Mouse (Mus musculus) forebrain, embryonic 11.5 days (tissue): ENCODE measurements around the gene Tlk1. TPM values are rescaled to one million over a fixed set of nuclear protein-coding genes. Genes with fewer than 3 reads are reported as not detected.

Source experiments
- ATAC-seq: fragments of 200-750 bp; cut with Nextera tagmentation; replicated peaks from 2 replicates; pipeline ENCODE4 v1.8.0; 2017; ENCODE audit warnings: moderate TSS enrichment; ENCODE audit not compliant: low FRiP score
- DNase-seq: peaks from one replicate; pipeline ENCODE4 v3.0.0-alpha.2; 2017; ENCODE audit warnings: low spot score
- H3K27ac ChIP-seq: fragments of 300-500 bp; sonication (generic); 2 replicates; pipeline ENCODE4 v1.5.1; 2014; ENCODE audit warnings: low read depth, low read length
- H3K27me3 ChIP-seq: fragments of 300-500 bp; sonication (generic); 2 replicates; pipeline ENCODE4 v1.6.1; 2014; ENCODE audit warnings: mild to moderate bottlenecking, low read length, mixed read lengths; ENCODE audit not compliant: control insufficient read depth, insufficient read depth
- H3K36me3 ChIP-seq: fragments of 300-500 bp; sonication (generic); 2 replicates; pipeline ENCODE4 v1.6.1; 2014; ENCODE audit warnings: mild to moderate bottlenecking, low read length, moderate library complexity, mixed read lengths; ENCODE audit not compliant: control insufficient read depth, insufficient read depth
- H3K4me1 ChIP-seq: fragments of 300-500 bp; sonication (generic); replicated peaks from 2 replicates; pipeline ENCODE4 v1.6.1; 2014; ENCODE audit warnings: low read length, mixed read lengths; ENCODE audit not compliant: control insufficient read depth, insufficient read depth
- H3K4me2 ChIP-seq: fragments of 300-500 bp; sonication (generic); 2 replicates; pipeline ENCODE4 v1.6.1; 2014; ENCODE audit warnings: low read depth, mild to moderate bottlenecking, low read length, moderate library complexity, mixed read lengths; ENCODE audit not compliant: severe bottlenecking
- H3K4me3 ChIP-seq: fragments of 300-500 bp; sonication (generic); 2 replicates; pipeline ENCODE4 v1.5.1; 2014; ENCODE audit warnings: low read depth, low read length
- H3K9ac ChIP-seq: fragments of 300-500 bp; sonication (generic); 2 replicates; pipeline ENCODE4 v1.6.1; 2014; ENCODE audit warnings: low read length
- H3K9me3 ChIP-seq: fragments of 300-500 bp; sonication (generic); 2 replicates; pipeline ENCODE4 v1.6.1; 2016; ENCODE audit warnings: low read length, mixed read lengths; ENCODE audit not compliant: control insufficient read depth
- WGBS: fragments of 180-500 bp; shearing (Covaris S2); extraction: QIAGEN DNeasy Blood & Tissue Kit; methylation state at CpG from one replicate; pipeline ENCODE4 v1.1.7; 2014; 5-methylcytosine and 5-hydroxymethylcytosine counted together
- polyA plus RNA-seq: library from polyadenylated mRNA; unstranded; fragments of >200 nt; fragmentation: Nextera tagmentation; extraction: Ambion mirVana; gene quantifications from 2 replicates; pipeline ENCODE4 v1.2.1, GENCODE M21; 2014

Tlk1 gene
- polyA plus RNA-seq, 1 experiment from 2014 or later: 48.7 TPM

DNA sequence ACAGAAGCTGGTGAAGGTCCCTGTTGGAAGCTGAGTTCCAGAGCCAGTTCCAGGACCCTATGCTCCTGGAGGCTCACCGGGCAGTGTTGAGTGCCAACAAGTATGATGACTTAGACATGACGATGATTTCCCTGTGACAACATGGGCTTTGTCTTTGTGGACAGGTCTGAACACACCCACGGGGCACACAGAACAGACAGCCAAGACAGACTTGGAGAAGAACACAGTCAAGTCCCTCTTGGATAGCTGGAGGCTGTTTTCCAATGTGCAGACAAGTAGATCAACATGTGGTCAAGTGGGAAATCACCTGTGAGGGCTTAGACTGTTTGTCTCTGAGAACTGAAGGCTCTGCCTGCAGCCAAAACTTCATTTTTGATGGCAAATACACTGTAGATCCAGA lies 31.4 kb upstream of the Tlk1 start:
- Histone ChIP-seq H3K4me3 (no peak overlapping the region), H3K9ac (no peak overlapping the region), H3K27me3 (no peaks in the 10 kb centered on the region), H3K4me2 (no peak overlapping the region), H3K4me1 (no peaks in the 10 kb centered on the region), H3K36me3 (no peaks in the 10 kb centered on the region), H3K9me3 (no peaks in the 10 kb centered on the region), H3K27ac (no peak overlapping the region)
- 93% methylated on average over 3 of the region's 3 CpGs for WGBS
- ATAC-seq (no peak), DNase-seq (no peak)

DNA sequence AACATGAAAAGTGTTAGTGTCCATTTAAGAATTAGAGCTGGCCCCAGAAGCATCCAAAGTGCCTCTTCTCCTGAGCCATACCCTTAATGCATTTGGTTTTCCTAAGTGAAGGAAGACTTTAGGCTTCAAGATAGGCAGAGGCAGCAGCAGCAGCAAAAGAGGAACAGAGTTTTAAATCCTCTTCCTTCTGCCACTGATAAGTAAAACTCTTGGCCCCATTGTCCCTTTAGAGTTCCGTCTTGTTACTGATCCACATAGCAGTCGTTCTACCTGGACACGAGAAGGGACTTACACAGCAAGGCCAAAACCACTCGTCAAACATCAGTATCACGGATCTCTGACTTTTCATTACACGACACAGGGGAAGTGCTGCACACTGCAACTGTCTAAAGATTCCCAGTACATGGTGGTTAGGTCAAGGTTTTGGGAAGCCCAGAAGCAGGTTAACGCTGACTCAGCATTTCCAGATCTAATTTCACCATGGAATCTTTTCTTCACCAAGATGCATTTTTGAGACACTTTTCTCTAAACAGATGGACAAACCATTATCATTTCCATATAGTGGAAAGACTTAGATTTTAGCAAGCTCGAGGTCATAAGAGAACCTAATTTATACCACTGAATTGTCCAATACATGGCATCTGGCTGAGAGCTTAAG lies 28.8 kb upstream of the Tlk1 start:
- Histone ChIP-seq H3K9ac (no peak overlapping the region), H3K4me1 (no peaks in the 10 kb centered on the region), H3K4me2 (no peak overlapping the region), H3K36me3 (no peaks in the 10 kb centered on the region), H3K27me3 (no peaks in the 10 kb centered on the region), H3K9me3 (no peaks in the 10 kb centered on the region), H3K4me3 (no peak overlapping the region), H3K27ac (no peak overlapping the region)
- no peak for ATAC-seq
- 91% methylated on average over 8 of the region's 8 CpGs for WGBS
- DNase-seq: no peak

DNA sequence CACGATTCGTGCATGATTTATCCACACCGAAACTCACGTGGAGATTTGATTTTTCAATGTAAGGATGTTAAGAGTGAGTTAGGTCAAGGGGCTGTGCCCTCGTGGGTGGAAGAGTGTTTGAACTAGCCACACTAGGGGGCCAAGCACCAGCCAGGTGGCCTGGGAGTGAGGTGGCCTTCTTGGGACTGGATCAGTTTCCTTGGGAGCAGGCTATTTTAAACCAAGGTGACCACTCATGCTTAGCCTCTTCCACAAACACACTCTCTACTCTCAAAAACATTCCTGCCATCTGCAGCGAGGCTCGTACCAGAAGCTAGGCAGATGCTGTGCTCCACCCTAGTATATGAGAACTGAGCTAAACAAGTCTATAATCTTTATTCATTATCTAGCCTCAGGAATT lies 27.8 kb upstream of the Tlk1 start:
- no peak overlapping the region for H3K4me3 ChIP-seq
- H3K9ac ChIP-seq: no peak overlapping the region
- no peaks in the 10 kb centered on the region for H3K36me3 ChIP-seq
- no peaks in the 10 kb centered on the region for H3K4me1 ChIP-seq
- no peak for ATAC-seq
- WGBS: 68% methylated on average over 7 of the region's 7 CpGs
- no peak overlapping the region for H3K27ac ChIP-seq
- no peaks in the 10 kb centered on the region for H3K9me3 ChIP-seq
- no peak overlapping the region for H3K4me2 ChIP-seq
- H3K27me3 ChIP-seq: no peaks in the 10 kb centered on the region
- DNase-seq: no peak

DNA sequence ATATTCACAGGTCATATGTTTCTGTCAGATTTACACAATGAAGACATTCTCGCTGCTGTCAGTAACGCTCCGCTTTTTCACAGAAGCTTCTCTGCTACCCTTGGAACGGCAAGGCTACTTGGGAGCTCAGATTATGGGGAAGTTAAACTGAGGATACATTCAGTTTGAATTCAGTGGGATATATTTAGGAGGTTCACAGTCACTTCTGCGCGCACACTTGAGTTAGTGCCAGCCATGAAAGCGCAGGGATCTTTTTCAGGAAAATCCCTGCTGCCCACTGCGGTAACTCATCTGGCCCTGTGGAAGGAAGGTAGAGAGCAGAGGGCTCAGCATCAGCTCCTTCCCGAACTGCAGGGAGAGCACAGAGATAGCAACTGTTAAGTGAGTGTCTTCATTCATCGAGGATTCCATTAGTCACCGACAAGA lies 27.3 kb upstream of the Tlk1 start:
- 58% methylated on average over 11 of the region's 11 CpGs for WGBS
- Histone ChIP-seq H3K9ac (no peak overlapping the region), H3K27me3 (no peaks in the 10 kb centered on the region), H3K9me3 (no peaks in the 10 kb centered on the region), H3K4me2 (no peak overlapping the region), H3K4me1 (no peaks in the 10 kb centered on the region), H3K27ac (no peak overlapping the region), H3K4me3 (no peak overlapping the region), H3K36me3 (no peaks in the 10 kb centered on the region)
- no peak for ATAC-seq
- no peak for DNase-seq

DNA sequence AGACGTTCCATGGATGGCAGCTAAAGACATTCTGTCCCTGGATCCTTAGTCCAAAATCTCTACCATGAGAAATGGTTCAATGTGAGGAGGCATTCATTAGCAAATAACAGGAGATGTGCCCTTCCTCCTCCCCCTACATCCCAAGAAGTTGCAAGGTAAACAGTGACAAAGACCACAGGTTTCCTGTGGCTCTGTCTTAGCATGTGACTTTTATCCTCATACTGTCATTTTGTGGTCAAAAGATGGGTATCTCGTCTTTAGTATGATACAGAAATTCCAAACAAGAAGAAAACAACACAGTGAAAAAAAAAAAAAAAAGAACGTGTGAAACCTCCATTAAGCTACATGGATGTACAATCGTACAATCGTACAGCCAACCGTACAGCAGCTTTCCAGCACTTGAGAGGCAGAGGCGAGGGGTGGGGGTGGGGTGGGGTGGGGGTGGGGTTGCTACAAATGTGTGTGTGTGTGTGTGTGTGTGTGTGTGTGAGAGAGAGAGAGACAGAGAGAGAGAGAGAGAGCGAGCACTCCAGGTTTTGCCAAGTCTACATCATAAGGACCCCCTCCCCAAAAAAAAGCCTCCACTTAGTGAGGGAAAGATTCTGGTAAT lies 26.8 kb upstream of the Tlk1 start:
- Histone ChIP-seq H3K27ac (no peak overlapping the region), H3K27me3 (no peaks in the 10 kb centered on the region)
- 70% methylated on average over 8 of the region's 8 CpGs for WGBS

DNA sequence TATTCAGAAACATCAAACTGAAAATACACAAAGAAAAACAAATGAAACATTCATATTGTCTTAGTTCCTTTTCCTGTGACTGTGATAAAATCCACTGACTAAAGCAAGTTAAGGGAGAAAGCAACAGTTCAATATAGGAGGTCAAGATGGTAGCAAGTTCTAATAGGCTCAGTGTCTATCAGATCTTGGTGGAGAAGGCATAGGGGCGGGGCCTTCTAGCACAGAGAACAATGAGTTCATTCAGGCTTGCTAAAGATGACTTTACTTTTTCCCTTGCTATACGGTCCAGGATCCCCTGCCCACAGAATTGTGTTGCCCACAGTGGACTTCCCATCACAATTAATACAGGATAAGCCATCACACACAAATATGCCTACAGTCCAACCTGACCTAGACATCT lies 20.3 kb upstream of the Tlk1 start:
- ATAC-seq: no peak
- Histone ChIP-seq H3K9me3 (no peaks in the 10 kb centered on the region), H3K27ac (no peak overlapping the region), H3K36me3 (no peaks in the 10 kb centered on the region), H3K9ac (no peak overlapping the region), H3K4me1 (no peaks in the 10 kb centered on the region), H3K27me3 (no peaks in the 10 kb centered on the region), H3K4me2 (no peak overlapping the region), H3K4me3 (no peak overlapping the region)
- no peak for DNase-seq
- 52% methylated on average over 2 of the region's 2 CpGs for WGBS

More for the DNA sequence above, 26.8 kb upstream of the Tlk1 start:
- DNase-seq (no peak), ATAC-seq (no peak)
- Histone ChIP-seq H3K4me1 (no peaks in the 10 kb centered on the region), H3K4me2 (no peak overlapping the region), H3K9ac (no peak overlapping the region), H3K4me3 (no peak overlapping the region), H3K9me3 (no peaks in the 10 kb centered on the region), H3K36me3 (no peaks in the 10 kb centered on the region)

DNA sequence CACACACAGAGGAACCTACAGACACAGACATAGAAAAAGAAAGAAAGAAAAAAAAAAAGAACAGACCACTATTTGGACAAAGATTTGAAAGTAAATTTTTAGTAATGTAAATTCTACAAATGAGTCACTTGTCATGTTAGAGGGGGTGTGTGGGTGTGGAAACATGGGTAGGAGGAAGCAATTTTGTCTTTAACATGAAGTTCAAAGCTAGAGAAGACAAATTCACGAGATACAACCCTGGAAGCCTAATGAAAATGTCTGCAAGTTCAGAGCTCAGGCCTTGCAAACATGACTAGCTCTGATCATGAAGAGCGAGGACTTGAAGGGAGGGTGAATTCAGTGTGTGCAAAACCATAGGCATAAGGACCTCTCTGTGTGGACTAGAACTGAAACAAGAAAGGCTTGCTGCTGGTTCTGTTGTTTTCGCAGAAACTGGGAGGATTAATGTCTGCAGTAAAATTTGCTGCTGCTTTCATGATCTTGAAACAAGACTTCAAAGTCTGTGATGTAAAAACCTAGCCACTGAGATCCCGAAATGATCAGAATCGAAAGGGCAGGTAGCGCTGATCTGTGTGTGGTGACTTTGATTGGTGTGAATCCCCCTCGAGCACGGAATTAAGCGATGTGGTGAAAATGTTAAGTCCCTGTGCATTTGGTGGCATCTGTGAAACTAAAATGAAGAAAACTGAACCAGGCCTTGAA lies 19.3 kb upstream of the Tlk1 start:
- H3K36me3 ChIP-seq: no peaks in the 10 kb centered on the region
- no peaks in the 10 kb centered on the region for H3K4me1 ChIP-seq
- no peaks in the 10 kb centered on the region for H3K9me3 ChIP-seq
- H3K4me2 ChIP-seq: no peak overlapping the region
- ATAC-seq (no peak), DNase-seq (no peak)
- H3K9ac ChIP-seq: no peak overlapping the region
- no peaks in the 10 kb centered on the region for H3K27me3 ChIP-seq
- WGBS: 84% methylated on average over 9 of the region's 9 CpGs
- no peak overlapping the region for H3K27ac ChIP-seq
- H3K4me3 ChIP-seq: no peak overlapping the region

DNA sequence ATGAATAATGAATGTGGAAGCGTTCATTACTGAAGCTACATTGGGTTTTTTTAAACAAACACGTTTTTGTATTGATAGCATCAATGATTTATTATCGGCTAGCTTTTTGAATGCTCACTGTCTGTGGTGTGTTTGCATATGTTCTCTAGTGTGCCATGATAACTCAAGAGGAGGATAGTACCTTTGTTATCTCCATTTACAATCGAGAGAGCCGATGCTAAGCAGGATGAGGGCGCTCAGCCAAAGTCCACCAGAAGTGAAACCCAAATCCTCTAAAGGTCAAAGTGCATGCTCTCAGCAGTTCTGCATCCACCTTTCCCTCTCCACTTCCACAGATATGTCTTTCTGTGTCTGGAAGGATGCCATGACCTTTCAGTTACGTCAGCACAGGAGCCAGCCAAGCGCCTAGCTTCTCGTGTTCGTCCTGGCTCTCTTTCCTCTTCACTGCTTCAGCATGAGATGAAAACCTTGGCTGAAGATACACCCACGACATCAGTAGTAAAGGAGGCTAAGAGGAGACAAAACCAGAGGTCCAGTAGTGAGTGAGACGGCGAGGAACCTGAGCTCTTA lies 16.6 kb upstream of the Tlk1 start:
- no peak for ATAC-seq
- Histone ChIP-seq H3K27me3 (no peaks in the 10 kb centered on the region), H3K4me1 (no peaks in the 10 kb centered on the region), H3K9me3 (no peaks in the 10 kb centered on the region), H3K27ac (no peak overlapping the region), H3K4me3 (no peak overlapping the region), H3K36me3 (no peaks in the 10 kb centered on the region), H3K4me2 (no peak overlapping the region), H3K9ac (no peak overlapping the region)
- no peak for DNase-seq
- WGBS: 81% methylated on average over 13 of the region's 13 CpGs
